Mouse (Mus musculus) C2C12 (cell line): ENCODE measurements around the gene Palld. TPM values are rescaled to one million over a fixed set of nuclear protein-coding genes. Genes with fewer than 3 reads are reported as not detected.

Experiments
- H3K27me3 ChIP-seq: one replicate; pipeline ENCODE4 v1.6.1; 2011; ENCODE audit not compliant: control insufficient read depth, insufficient read depth, insufficient read length
- H3K36me3 ChIP-seq: one replicate; pipeline ENCODE4 v1.6.1; 2011; ENCODE audit not compliant: control insufficient read depth, insufficient read depth
- H3K4me3 ChIP-seq: one replicate; pipeline ENCODE4 v1.5.1; 2011; ENCODE audit warnings: mild to moderate bottlenecking, control low read depth; ENCODE audit not compliant: poor library complexity, insufficient read depth, severe bottlenecking
- H3K79me2 ChIP-seq: one replicate; pipeline ENCODE4 v1.6.1; 2011; ENCODE audit not compliant: control insufficient read depth, insufficient read depth
- H3K79me3 ChIP-seq: one replicate; pipeline ENCODE4 v1.6.1; 2011; ENCODE audit warnings: low read depth, control low read depth
- H3ac ChIP-seq: one replicate; pipeline ENCODE3; 2011; ENCODE audit warnings: low read depth; ENCODE audit not compliant: control insufficient read depth, insufficient read length
- CEBPB ChIP-seq: IDR thresholded peaks from one replicate; pipeline ENCODE4 v1.6.1; 2011; ENCODE audit warnings: low read depth, mild to moderate bottlenecking, control low read depth, moderate library complexity
- CTCF ChIP-seq: IDR thresholded peaks from one replicate; pipeline ENCODE4 v1.5.1; 2011; ENCODE audit not compliant: control insufficient read depth, insufficient read depth, insufficient read length
- FOSL1 ChIP-seq: IDR thresholded peaks from one replicate; pipeline ENCODE4 v1.8.0; 2011; ENCODE audit warnings: mild to moderate bottlenecking, low read length; ENCODE audit not compliant: poor library complexity, insufficient read depth, severe bottlenecking
- MAX ChIP-seq: IDR thresholded peaks from one replicate; pipeline ENCODE4 v1.6.1; 2011; ENCODE audit warnings: mild to moderate bottlenecking, control low read depth
- MYOD1 ChIP-seq: IDR thresholded peaks from one replicate; pipeline ENCODE4 v1.6.1; 2011; ENCODE audit warnings: low read depth; ENCODE audit not compliant: control insufficient read depth, insufficient read length
- MYOG ChIP-seq: IDR thresholded peaks from one replicate; pipeline ENCODE4 v1.6.1; 2011; ENCODE audit not compliant: control insufficient read depth, insufficient read length; ENCODE audit errors: extremely low read depth
- USF1 ChIP-seq: IDR thresholded peaks from one replicate; pipeline ENCODE4 v1.6.1; 2011; ENCODE audit warnings: low read depth, mild to moderate bottlenecking, control low read depth, moderate library complexity
- polyA plus RNA-seq: library from polyadenylated mRNA; unstranded; fragments of >200 nt; fragmentation: generic; extraction: Trizol; gene quantifications from one replicate; pipeline ENCODE4 v1.2.1, GENCODE M21; 2012; ENCODE audit warnings: missing spikeins

Palld gene
- polyA plus RNA-seq, 1 experiment, result 79.5 TPM

GRCm38 (mm10) chr8:61582547-61582946 lies 319.9 kb downstream of the Palld start:
- H3K4me3 ChIP-seq, result no peak overlapping the region
- TF ChIP-seq MYOD1 (no peak), CTCF (no peak), MAX (no peak), MYOG (no peak), CEBPB (no peak), USF1 (no peak), FOSL1 (no peak)

GRCm38 (mm10) chr8:61581259-61581658 lies 321.2 kb downstream of the Palld start:
- Histone ChIP-seq H3K79me3 (peaks cover 13% of the 10 kb centered on the region), H3K36me3 (peaks cover 32% of the 10 kb centered on the region), H3K4me3 (no peak overlapping the region), H3K79me2 (peaks cover 35% of the 10 kb centered on the region), H3K27me3 (no peaks in the 10 kb centered on the region), H3ac (no peak overlapping the region)
- no peak for TF ChIP-seq CEBPB
- TF ChIP-seq MAX, result no peak
- no peak for TF ChIP-seq CTCF
- TF ChIP-seq USF1, result no peak
- no peak for TF ChIP-seq MYOD1
- TF ChIP-seq MYOG, result no peak
- no peak for TF ChIP-seq FOSL1

More at GRCm38 (mm10) chr8:61582547-61582946, 319.9 kb downstream of the Palld start:
- H3K79me2 ChIP-seq, result peaks cover 44% of the 10 kb centered on the region
- H3K27me3 ChIP-seq, result no peaks in the 10 kb centered on the region
- peaks cover 17% of the 10 kb centered on the region for H3K79me3 ChIP-seq
- peaks cover 32% of the 10 kb centered on the region for H3K36me3 ChIP-seq
- no peak overlapping the region for H3ac ChIP-seq

DNA sequence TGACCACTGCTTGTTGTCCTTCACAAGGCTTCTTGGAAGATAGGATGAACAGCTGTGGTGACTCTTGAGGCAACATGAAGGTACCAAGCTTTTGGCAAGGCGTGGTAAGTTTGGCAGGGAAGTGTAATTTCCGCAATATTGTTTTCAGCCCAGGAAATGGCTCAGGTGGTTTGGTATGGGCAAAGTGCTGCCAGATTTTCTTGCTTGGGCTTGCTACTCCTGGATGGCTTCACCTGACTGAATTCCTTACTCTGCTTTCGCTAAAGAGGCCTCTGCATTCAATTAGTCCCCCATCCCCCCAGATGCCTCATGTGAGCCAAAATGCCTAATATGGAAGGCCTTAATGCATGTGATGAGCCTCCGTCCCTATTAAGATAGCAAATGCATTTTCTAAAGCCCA lies 322.7 kb downstream of the Palld start:
- Histone ChIP-seq H3ac (no peak overlapping the region), H3K4me3 (no peak overlapping the region), H3K27me3 (no peaks in the 10 kb centered on the region), H3K79me3 (peaks cover 22% of the 10 kb centered on the region), H3K36me3 (peaks cover 28% of the 10 kb centered on the region), H3K79me2 (peaks cover 22% of the 10 kb centered on the region)
- TF ChIP-seq MYOG (no peak), CEBPB (no peak), MAX (no peak), FOSL1 (no peak), MYOD1 (no peak), CTCF (no peak), USF1 (no peak)

- H3K36me3 ChIP-seq, result peaks cover 24% of the 10 kb centered on the region
- no peak overlapping the region for H3K4me3 ChIP-seq
- no peak for TF ChIP-seq MAX
- TF ChIP-seq MYOD1, result no peak
- TF ChIP-seq MYOG, result no peak
- TF ChIP-seq CTCF, result no peak
- no peak for TF ChIP-seq CEBPB
- no peak for TF ChIP-seq FOSL1
- no peak for TF ChIP-seq USF1
These were observed 323.7 kb downstream of the Palld start for GRCm38 (mm10) chr8:61578754-61579153.

DNA sequence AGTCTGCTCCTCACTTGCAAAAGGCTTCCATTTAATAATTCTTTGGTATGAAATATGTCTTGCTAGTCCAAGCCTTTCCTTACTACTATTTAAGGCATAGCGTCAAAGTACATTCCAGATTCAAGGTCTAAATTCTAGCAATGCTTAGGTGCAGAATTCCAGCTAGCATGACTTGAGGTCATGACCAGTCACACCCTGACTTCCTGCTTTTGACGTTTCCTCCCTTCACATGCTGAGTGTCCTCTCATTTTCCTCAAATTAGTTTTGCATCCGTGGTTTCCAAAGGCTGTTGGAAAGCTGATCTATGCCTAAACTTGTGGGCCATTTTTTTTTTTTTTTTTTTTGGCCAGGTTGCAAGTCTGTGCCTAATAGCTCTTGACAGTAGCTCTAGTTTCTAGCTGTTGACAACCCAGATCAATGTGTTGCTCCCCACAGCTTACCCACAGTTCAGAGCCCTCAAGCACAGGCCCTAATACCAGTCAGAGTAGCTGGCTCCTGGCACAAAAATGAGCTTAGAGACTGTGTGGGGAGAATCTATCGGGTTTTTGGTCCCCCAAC lies 327.3 kb downstream of the Palld start:
- no peak for TF ChIP-seq CEBPB
- TF ChIP-seq MYOD1, result no peak
- TF ChIP-seq FOSL1, result no peak
- TF ChIP-seq MYOG, result no peak
- TF ChIP-seq USF1, result no peak
- no peak for TF ChIP-seq MAX
- TF ChIP-seq CTCF, result no peak
- H3K79me3 ChIP-seq, result peaks cover 17% of the 10 kb centered on the region
- peaks cover 20% of the 10 kb centered on the region for H3K36me3 ChIP-seq
- H3K27me3 ChIP-seq, result no peaks in the 10 kb centered on the region
- peaks cover 28% of the 10 kb centered on the region for H3K79me2 ChIP-seq
- H3ac ChIP-seq, result no peak overlapping the region
- no peak overlapping the region for H3K4me3 ChIP-seq

More at GRCm38 (mm10) chr8:61578754-61579153, 323.7 kb downstream of the Palld start:
- Histone ChIP-seq H3K79me2 (peaks cover 16% of the 10 kb centered on the region), H3ac (no peak overlapping the region), H3K79me3 (peaks cover 23% of the 10 kb centered on the region), H3K27me3 (no peaks in the 10 kb centered on the region)

GRCm38 (mm10) chr8:61574526-61574925 lies 328.0 kb downstream of the Palld start:
- TF ChIP-seq USF1, result no peak
- TF ChIP-seq MYOD1, result no peak
- TF ChIP-seq CEBPB, result no peak
- no peak for TF ChIP-seq CTCF
- TF ChIP-seq FOSL1, result no peak
- no peak for TF ChIP-seq MYOG
- TF ChIP-seq MAX, result no peak
- Histone ChIP-seq H3K36me3 (peaks cover 15% of the 10 kb centered on the region), H3K4me3 (no peak overlapping the region), H3K79me2 (peaks cover 24% of the 10 kb centered on the region), H3ac (no peak overlapping the region), H3K27me3 (no peaks in the 10 kb centered on the region), H3K79me3 (peaks cover 17% of the 10 kb centered on the region)
